Mouse (Mus musculus): ENCODE results near the gene Dlx4. TPM values are rescaled to one million over a fixed set of nuclear protein-coding genes. Genes with fewer than 3 reads are reported as not detected.

Dlx4 gene
- total RNA-seq, 2 experiments from 2014 or later, result not detected

- intact Hi-C loops (cut with DNase I), result no loop called here
These were observed 36.0 kb downstream of the Dlx4 start for GRCm38 (mm10) chr11:95110081-95110480.

GRCm38 (mm10) chr11:95109000-95109399, 37.1 kb downstream of the Dlx4 start:
- intact Hi-C loops (cut with DNase I), result loop anchor here (10.0 kb wide), 1 partner anchor 134 kb away; the partner anchor contains the start of gene Sgca
- no peak for DNase-seq (ENCODE audit: low spot score in 2 of 2)

More at GRCm38 (mm10) chr11:95110081-95110480, 36.0 kb downstream of the Dlx4 start:
- no peak for DNase-seq (ENCODE audit: low spot score in 2 of 2)

- peak; percentile 60 to 77 for DNase-seq (ENCODE audit: low spot score in 2 of 2)
- intact Hi-C loops (cut with DNase I), result loop anchor here (2.0 to 10.0 kb wide), 3 partner anchors 30 to 132 kb away; partner anchors contain the start of genes Itga3 and Sgca
These were observed 39.4 kb downstream of the Dlx4 start for GRCm38 (mm10) chr11:95106440-95107236.

- intact Hi-C loops (cut with DNase I), result loop anchor here (10.0 kb wide), 1 partner anchor 131 kb away; the partner anchor contains the start of gene Sgca
- DNase-seq (ENCODE audit: low spot score in 2 of 2), result no peak
These were observed 40.7 kb downstream of the Dlx4 start for GRCm38 (mm10) chr11:95105274-95105874.

GRCm38 (mm10) chr11:95104266-95104665, 41.8 kb downstream of the Dlx4 start:
- intact Hi-C loops (cut with DNase I), result loop anchor here (10.0 kb wide), 1 partner anchor 129 kb away; the partner anchor contains the start of gene Sgca
- DNase-seq (ENCODE audit: low spot score in 2 of 2), result no peak

- DNase-seq (ENCODE audit: low spot score in 2 of 2), result no peak
- intact Hi-C loops (cut with DNase I), result loop anchor here (10.0 kb wide), 1 partner anchor 128 kb away; the partner anchor contains the start of gene Sgca
These were observed 43.7 kb downstream of the Dlx4 start for GRCm38 (mm10) chr11:95102161-95102904.

- DNase-seq (ENCODE audit: low spot score in 2 of 2), result no peak
- intact Hi-C loops (cut with DNase I), result loop anchor here (10.0 kb wide), 1 partner anchor 126 kb away; the partner anchor contains the start of gene Sgca
These were observed 44.8 kb downstream of the Dlx4 start for GRCm38 (mm10) chr11:95101071-95101788.

GRCm38 (mm10) chr11:95100393-95100792, 45.7 kb downstream of the Dlx4 start:
- DNase-seq (ENCODE audit: low spot score in 2 of 2), result no peak
- intact Hi-C loops (cut with DNase I), result loop anchor here (10.0 kb wide), 1 partner anchor 126 kb away; the partner anchor contains the start of gene Sgca

GRCm38 (mm10) chr11:95098346-95099095, 47.5 kb downstream of the Dlx4 start:
- intact Hi-C loops (cut with DNase I), result no loop called here
- no peak for DNase-seq (ENCODE audit: low spot score in 2 of 2)

GRCm38 (mm10) chr11:95097889-95098288, 48.2 kb downstream of the Dlx4 start:
- DNase-seq (ENCODE audit: low spot score in 2 of 2), result no peak
- intact Hi-C loops (cut with DNase I), result no loop called here

GRCm38 (mm10) chr11:95096608-95097373, 49.3 kb downstream of the Dlx4 start:
- no peak for DNase-seq (ENCODE audit: low spot score in 2 of 2)
- intact Hi-C loops (cut with DNase I), result no loop called here

GRCm38 (mm10) chr11:95095596-95095995, 50.5 kb downstream of the Dlx4 start:
- no peak for DNase-seq (ENCODE audit: low spot score in 2 of 2)
- intact Hi-C loops (cut with DNase I), result no loop called here

- intact Hi-C loops (cut with DNase I), result no loop called here
- DNase-seq (ENCODE audit: low spot score in 2 of 2), result no peak
These were observed 53.0 kb downstream of the Dlx4 start for GRCm38 (mm10) chr11:95093077-95093476.

Other genes starting within 250 kb of the Dlx4 start
- 10 to 100 TPM; 22.7 to 26.9 TPM for gene Col1a1, start 210.0 kb downstream of the Dlx4 start, total RNA-seq (2021)
- gene Hils1, start 178.7 kb downstream of the Dlx4 start, total RNA-seq (2021), result not detected
- gene Sgca, start 169.9 kb downstream of the Dlx4 start, total RNA-seq (2021), result under 1 TPM; 0.50 to 0.69 TPM
- 100 to 1,000 TPM; 700 to 743 TPM for gene Ppp1r9b, start 155.2 kb downstream of the Dlx4 start, total RNA-seq (2021)
- gene Samd14, start 136.4 kb downstream of the Dlx4 start, total RNA-seq (2021), result 10 to 100 TPM; 24.3 to 30.2 TPM
- gene Pdk2, start 104.9 kb downstream of the Dlx4 start, total RNA-seq (2021), result 100 to 1,000 TPM; 104 to 110 TPM
- 10 to 100 TPM; 15.2 to 16.2 TPM for gene Itga3, start 69.5 kb downstream of the Dlx4 start, total RNA-seq (2021)
- not detected for gene Dlx3, start 26.1 kb downstream of the Dlx4 start, total RNA-seq (2021)
- not detected for gene Tac4, start 115.3 kb upstream of the Dlx4 start, total RNA-seq (2021)
- gene Kat7, start 164.0 kb upstream of the Dlx4 start, total RNA-seq (2021), result 10 to 100 TPM; 69.3 to 74.3 TPM
- gene Fam117a, start 190.8 kb upstream of the Dlx4 start, total RNA-seq (2021), result 1 to 10 TPM; 3.1 to 5.9 TPM
- gene Slc35b1, start 238.4 kb upstream of the Dlx4 start, total RNA-seq (2021), result 10 to 100 TPM; 64.1 to 66.7 TPM

Data from left cerebral cortex, postnatal 36 days (tissue).